Mouse (Mus musculus): ENCODE data around the gene Fam240b.

DNA sequence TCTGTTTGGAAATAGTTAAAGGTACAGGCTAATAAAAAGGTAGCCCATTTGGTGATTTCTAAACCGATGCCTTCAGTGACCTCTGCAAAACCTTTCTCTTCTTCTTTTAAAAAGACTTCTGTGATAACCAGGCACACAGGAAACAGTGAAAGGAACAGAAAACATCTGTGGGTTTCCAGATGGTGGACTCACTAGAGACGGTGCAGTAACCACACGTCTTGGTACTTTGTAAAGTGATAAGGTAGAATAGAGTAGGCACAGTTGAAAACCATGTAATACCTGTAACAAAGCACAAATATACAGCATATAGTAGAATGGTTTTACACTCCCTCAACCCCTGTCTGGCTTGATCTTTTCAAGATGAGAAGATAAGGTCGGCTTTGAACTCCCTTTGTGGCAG is 57.0 kb downstream of the Fam240b start:
- no peak for TF ChIP-seq CTCF (IDR thresholded peaks at IDR 0.05; ENCODE audit: low read depth)
- no peak for TF ChIP-seq EP300 (IDR thresholded peaks at IDR 0.05; ENCODE audit: low read depth)

Data from liver, embryonic 14.5 days (tissue).